Mouse (Mus musculus) heart, embryonic 13.5 days (tissue): ENCODE measurements around the gene Zdhhc1. TPM values are rescaled to one million over a fixed set of nuclear protein-coding genes. Genes with fewer than 3 reads are reported as not detected.

Experiments
- ATAC-seq: fragments of 200-750 bp; cut with Nextera tagmentation; 2 replicates; pipeline ENCODE4 v1.8.0; 2017; ENCODE audit warnings: moderate TSS enrichment; ENCODE audit not compliant: insufficient number of reproducible peaks, low FRiP score, low TSS enrichment; ENCODE audit errors: extremely low read depth
- H3K27ac ChIP-seq: fragments of 300-500 bp; sonication (generic); replicated peaks from 2 replicates; pipeline ENCODE4 v1.5.1; 2015; ENCODE audit warnings: moderate library complexity, mild to moderate bottlenecking, inconsistent platforms
- H3K27me3 ChIP-seq: fragments of 300-500 bp; sonication (generic); replicated peaks from 2 replicates; pipeline ENCODE4 v1.6.1; 2015; ENCODE audit warnings: mild to moderate bottlenecking, inconsistent platforms
- H3K36me3 ChIP-seq: fragments of 300-500 bp; sonication (generic); 2 replicates; pipeline ENCODE4 v1.6.1; 2015; ENCODE audit warnings: mild to moderate bottlenecking, inconsistent platforms
- H3K4me1 ChIP-seq: fragments of 300-500 bp; sonication (generic); 2 replicates; pipeline ENCODE4 v1.6.1; 2015; ENCODE audit warnings: inconsistent platforms
- H3K4me2 ChIP-seq: fragments of 300-500 bp; sonication (generic); 2 replicates; pipeline ENCODE4 v1.6.1; 2015; ENCODE audit warnings: inconsistent platforms, mild to moderate bottlenecking, moderate library complexity
- H3K4me3 ChIP-seq: fragments of 300-500 bp; sonication (generic); 2 replicates; pipeline ENCODE4 v1.5.1; 2015; ENCODE audit warnings: moderate library complexity, mild to moderate bottlenecking, inconsistent platforms
- H3K9ac ChIP-seq: fragments of 300-500 bp; sonication (generic); 2 replicates; pipeline ENCODE4 v1.6.1; 2015; ENCODE audit warnings: inconsistent platforms, mild to moderate bottlenecking, moderate library complexity
- H3K9me3 ChIP-seq: fragments of 300-500 bp; sonication (generic); 2 replicates; pipeline ENCODE4 v1.6.1; 2016; ENCODE audit warnings: inconsistent platforms
- WGBS: fragments of 180-500 bp; shearing (Covaris S2); methylation state at CpG from one replicate; pipeline ENCODE4 v1.1.7; 2015; ENCODE audit warnings: mixed read lengths; 5-methylcytosine and 5-hydroxymethylcytosine counted together
- polyA plus RNA-seq: library from polyadenylated mRNA; unstranded; fragments of >200 nt; fragmentation: Nextera tagmentation; extraction: Ambion mirVana; gene quantifications from 2 replicates; pipeline ENCODE4 v1.2.1, GENCODE M21; 2015

Gene Zdhhc1
- polyA plus RNA-seq, 1 experiment from 2014 or later: 22.3 TPM

- H3K9me3 ChIP-seq: no peaks in the 10 kb centered on the region
- peaks cover 7% of the 10 kb centered on the region for H3K36me3 ChIP-seq
- no peak overlapping the region for H3K27ac ChIP-seq
- H3K4me2 ChIP-seq: no peak overlapping the region
- peaks cover 11% of the 10 kb centered on the region for H3K4me1 ChIP-seq
- no peak for ATAC-seq
- H3K4me3 ChIP-seq: no peak overlapping the region
- 51% methylated on average over 1 of the region's 1 CpGs for WGBS
- H3K9ac ChIP-seq: no peak overlapping the region
- H3K27me3 ChIP-seq: no peaks in the 10 kb centered on the region
Observed at GRCm38 (mm10) chr8:105489281-105489680, 7.4 kb downstream of the Zdhhc1 start.

DNA sequence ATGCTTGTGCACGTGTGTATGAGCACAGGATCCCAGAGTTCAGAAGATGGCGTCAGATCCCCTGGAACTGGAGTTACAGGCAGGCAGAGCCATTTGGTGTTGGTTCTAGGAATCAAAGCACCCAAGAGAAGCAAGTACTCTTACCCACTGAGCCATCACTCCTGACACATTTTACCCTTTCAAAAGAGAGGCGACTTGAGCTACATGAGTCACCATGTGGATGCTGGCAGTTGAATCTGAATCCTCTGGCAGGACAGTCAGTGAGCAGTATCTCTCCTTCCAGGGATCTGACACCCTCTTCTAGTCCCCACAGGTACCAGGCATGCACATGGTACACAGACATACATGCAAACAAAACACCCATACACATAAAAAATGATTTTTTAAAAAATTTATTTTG lies 8.6 kb downstream of the Zdhhc1 start:
- Histone ChIP-seq H3K9me3 (no peaks in the 10 kb centered on the region), H3K27ac (no peak overlapping the region), H3K4me2 (no peak overlapping the region), H3K9ac (no peak overlapping the region), H3K4me3 (no peak overlapping the region), H3K4me1 (peaks cover 11% of the 10 kb centered on the region), H3K36me3 (peaks cover 7% of the 10 kb centered on the region), H3K27me3 (no peaks in the 10 kb centered on the region)
- no peak for ATAC-seq
- 64% methylated on average over 3 of the region's 3 CpGs for WGBS

DNA sequence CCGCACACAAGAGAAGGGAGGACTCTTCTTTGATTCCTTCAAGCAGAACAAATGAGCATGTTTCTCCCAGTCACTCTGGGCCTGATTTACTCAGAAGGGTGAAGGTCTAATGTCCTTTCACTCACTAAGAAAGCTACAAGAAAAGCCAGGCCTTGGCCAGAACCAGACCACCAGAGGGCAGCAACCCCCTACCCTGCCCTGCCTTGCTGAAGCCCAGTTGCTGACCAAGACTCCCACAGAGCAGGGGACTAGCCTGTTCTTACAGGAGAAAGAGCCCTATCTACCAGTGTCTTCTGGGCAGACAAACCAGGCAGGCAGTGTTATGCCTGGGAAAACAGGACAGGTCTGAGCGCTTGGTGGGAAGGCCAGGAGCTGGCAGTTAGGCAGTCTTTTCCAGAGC lies 12.3 kb downstream of the Zdhhc1 start:
- Histone ChIP-seq H3K27me3 (no peaks in the 10 kb centered on the region), H3K27ac (no peak overlapping the region), H3K4me1 (peaks cover 18% of the 10 kb centered on the region), H3K9ac (no peak overlapping the region), H3K9me3 (no peaks in the 10 kb centered on the region), H3K4me3 (no peak overlapping the region), H3K4me2 (no peak overlapping the region), H3K36me3 (peaks cover 16% of the 10 kb centered on the region)
- WGBS: 30% methylated on average over 2 of the region's 2 CpGs
- no peak for ATAC-seq

- peaks cover 16% of the 10 kb centered on the region for H3K36me3 ChIP-seq
- peaks cover 20% of the 10 kb centered on the region for H3K4me1 ChIP-seq
- no peaks in the 10 kb centered on the region for H3K27me3 ChIP-seq
- WGBS: 53% methylated on average over 3 of the region's 3 CpGs
- ATAC-seq: no peak
- H3K4me2 ChIP-seq: no peak overlapping the region
- no peak overlapping the region for H3K9ac ChIP-seq
- no peak overlapping the region for H3K27ac ChIP-seq
- no peak overlapping the region for H3K4me3 ChIP-seq
- H3K9me3 ChIP-seq: no peaks in the 10 kb centered on the region
Observed at GRCm38 (mm10) chr8:105484030-105484368, 12.7 kb downstream of the Zdhhc1 start.

DNA sequence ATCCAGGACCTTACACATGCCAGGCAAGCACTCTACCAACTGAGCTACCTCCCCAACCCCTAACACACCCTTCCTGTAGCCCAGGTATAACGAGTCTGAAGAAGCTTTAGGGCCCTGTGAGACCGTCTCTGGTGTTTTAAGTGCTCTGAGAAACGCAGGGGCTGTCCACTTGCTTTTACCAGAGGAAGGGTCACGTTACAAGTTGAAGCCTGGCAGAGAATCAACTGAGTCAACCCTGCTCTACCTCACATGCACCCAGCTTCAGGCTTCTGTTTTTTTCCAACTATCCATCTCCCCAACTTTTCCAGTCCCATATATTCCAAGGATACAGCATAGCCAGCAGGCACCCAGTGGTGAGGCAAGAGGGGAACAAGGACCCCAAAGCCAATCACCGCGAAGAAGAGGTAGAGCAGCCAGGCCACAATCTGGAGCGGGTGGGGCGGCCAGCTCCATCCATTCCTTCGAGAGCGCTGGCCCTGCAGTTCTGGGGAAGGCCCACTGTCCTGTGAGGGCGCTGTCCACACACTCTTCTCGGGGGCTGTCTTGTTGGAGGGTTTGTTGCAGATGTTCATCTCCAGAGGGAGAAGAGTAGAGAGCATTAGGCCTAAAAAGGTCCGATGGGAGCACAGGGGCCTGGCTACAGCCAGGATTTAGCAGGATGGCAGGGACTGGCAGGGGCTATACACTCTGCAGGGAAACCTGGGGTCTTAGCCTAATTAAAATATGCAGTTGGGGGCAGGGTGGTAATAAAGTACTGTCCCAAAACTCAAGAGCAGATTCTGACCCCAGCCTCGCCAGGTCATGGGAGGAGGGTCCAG lies 13.3 kb downstream of the Zdhhc1 start:
- H3K4me1 ChIP-seq: peaks cover 23% of the 10 kb centered on the region

DNA sequence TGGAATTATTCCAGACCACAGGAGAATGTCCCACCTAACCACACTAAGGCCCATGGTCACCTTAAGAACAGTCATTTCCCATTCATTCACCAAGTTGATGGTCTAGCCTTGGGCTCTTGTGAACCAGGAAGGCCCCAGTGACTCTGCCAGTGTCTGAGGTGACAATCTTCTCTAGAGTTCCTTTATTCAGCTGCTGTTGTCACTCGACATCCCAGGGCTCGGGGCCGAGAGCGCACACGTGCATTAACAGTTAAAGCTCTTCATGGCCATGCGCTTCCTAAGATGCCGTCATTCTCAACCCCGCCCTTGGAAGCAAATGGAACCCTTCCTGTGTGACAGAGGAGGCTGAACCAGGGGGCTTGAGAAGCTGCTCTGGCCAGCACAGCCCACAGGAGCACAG lies 14.6 kb downstream of the Zdhhc1 start:
- Histone ChIP-seq H3K9me3 (no peaks in the 10 kb centered on the region), H3K36me3 (peaks cover 20% of the 10 kb centered on the region)
- WGBS: 73% methylated on average over 8 of the region's 8 CpGs

More for the DNA sequence above, 13.3 kb downstream of the Zdhhc1 start:
- Histone ChIP-seq H3K4me3 (no peak overlapping the region), H3K4me2 (no peak overlapping the region), H3K9ac (no peak overlapping the region), H3K27ac (no peak overlapping the region), H3K27me3 (no peaks in the 10 kb centered on the region), H3K9me3 (no peaks in the 10 kb centered on the region), H3K36me3 (peaks cover 19% of the 10 kb centered on the region)
- 37% methylated on average over 14 of the region's 14 CpGs for WGBS
- no peak for ATAC-seq

DNA sequence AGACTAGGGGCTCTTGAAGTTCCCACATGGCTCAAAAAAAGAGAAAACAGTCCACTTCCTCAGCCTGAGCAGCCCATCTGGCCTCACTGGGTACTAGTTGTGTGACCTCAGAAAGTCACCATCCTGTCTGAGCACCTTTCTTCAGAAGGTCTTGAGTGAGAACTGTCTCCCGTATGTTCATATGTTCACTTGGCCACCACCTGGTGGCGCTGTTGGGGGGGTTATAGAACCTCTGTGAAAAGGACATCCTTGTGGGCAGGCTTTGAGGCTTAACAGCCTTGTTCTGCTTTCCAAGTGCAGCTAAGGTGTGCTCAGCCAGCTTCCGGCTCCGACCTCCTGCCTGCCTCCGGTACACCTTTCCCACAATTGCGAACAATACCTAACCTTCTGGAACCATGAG lies 15.2 kb downstream of the Zdhhc1 start:
- peak overlapping the region; percentile 67 for H3K27ac ChIP-seq
- H3K36me3 ChIP-seq: peaks cover 20% of the 10 kb centered on the region
- H3K9me3 ChIP-seq: no peaks in the 10 kb centered on the region
- WGBS: 76% methylated on average over 6 of the region's 6 CpGs
- H3K27me3 ChIP-seq: no peaks in the 10 kb centered on the region
- H3K9ac ChIP-seq: peak overlapping the region; percentile 50; the same call in 1 of the 2 replicates
- H3K4me2 ChIP-seq: no peak overlapping the region
- no peak for ATAC-seq
- no peak overlapping the region for H3K4me3 ChIP-seq
- H3K4me1 ChIP-seq: peaks cover 42% of the 10 kb centered on the region

More for the DNA sequence above, 14.6 kb downstream of the Zdhhc1 start:
- no peak overlapping the region for H3K4me3 ChIP-seq
- peaks cover 36% of the 10 kb centered on the region for H3K4me1 ChIP-seq
- H3K27ac ChIP-seq: no peak overlapping the region
- no peak for ATAC-seq
- no peak overlapping the region for H3K4me2 ChIP-seq
- no peaks in the 10 kb centered on the region for H3K27me3 ChIP-seq
- H3K9ac ChIP-seq: no peak overlapping the region

GRCm38 (mm10) chr8:105481013-105481412 lies 15.7 kb downstream of the Zdhhc1 start:
- Histone ChIP-seq H3K9me3 (no peaks in the 10 kb centered on the region), H3K36me3 (peaks cover 21% of the 10 kb centered on the region), H3K27ac (peak overlapping the region; percentile 67), H3K4me1 (peaks cover 42% of the 10 kb centered on the region), H3K27me3 (peaks cover 3% of the 10 kb centered on the region; the same call in 1 of the 2 replicates), H3K4me2 (no peak overlapping the region), H3K9ac (peak overlapping the region; percentile 50; the same call in 1 of the 2 replicates), H3K4me3 (no peak overlapping the region)
- WGBS: 23% methylated on average over 2 of the region's 2 CpGs
- ATAC-seq: no peak

GRCm38 (mm10) chr8:105477792-105478191 lies 18.9 kb downstream of the Zdhhc1 start:
- H3K9ac ChIP-seq: no peak overlapping the region
- no peak overlapping the region for H3K4me2 ChIP-seq
- peaks cover 65% of the 10 kb centered on the region for H3K4me1 ChIP-seq
- peaks cover 23% of the 10 kb centered on the region for H3K36me3 ChIP-seq
- peak overlapping the region; percentile 34 for H3K27ac ChIP-seq
- peaks cover 22% of the 10 kb centered on the region for H3K27me3 ChIP-seq
- no peak overlapping the region for H3K4me3 ChIP-seq
- 31% methylated on average over 3 of the region's 3 CpGs for WGBS
- no peak for ATAC-seq
- no peaks in the 10 kb centered on the region for H3K9me3 ChIP-seq

DNA sequence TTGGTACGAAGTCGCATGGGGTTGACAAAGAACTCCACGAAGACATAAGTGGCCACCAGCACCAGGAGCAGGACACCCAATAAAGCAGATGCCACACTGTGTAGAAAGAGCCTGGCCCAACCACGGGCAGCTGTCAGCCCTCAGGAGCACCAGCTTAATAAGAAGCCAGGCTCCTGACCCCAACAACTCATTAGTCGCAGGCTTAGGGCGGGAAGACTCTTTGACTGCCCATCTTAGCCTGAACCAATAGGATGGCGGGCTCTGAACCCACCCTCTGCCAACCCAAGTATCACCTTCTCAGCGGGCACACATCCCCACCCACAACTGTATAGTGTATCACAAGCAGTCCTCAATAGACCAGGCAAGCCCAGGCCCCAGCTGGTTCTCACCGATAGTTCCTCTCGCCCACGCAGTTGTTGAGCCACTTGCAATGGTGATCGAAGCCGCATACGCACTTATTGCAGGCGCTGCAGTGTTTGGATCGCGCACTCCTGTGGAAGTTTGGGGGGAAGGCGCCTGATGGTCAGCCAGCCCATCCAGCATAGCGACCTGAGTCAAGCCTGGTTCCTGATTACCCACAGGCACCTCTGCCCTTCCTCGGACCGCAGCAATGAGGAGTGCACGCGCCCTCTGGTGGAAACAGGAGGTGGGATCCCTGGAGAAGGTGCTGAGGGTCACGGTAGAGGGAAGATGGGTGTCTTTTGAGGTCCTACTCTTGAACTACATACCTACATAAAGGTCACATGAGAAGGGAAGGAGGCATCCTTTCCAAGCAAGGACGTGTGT lies 19.9 kb downstream of the Zdhhc1 start:
- Histone ChIP-seq H3K4me1 (peaks cover 75% of the 10 kb centered on the region), H3K4me3 (no peak overlapping the region), H3K4me2 (0 out of 2 replicates have a peak overlapping the region, but pooled peaks have one; percentile 19), H3K27ac (peak overlapping the region; percentile 34; the same call in 1 of the 2 replicates), H3K36me3 (peaks cover 18% of the 10 kb centered on the region), H3K9me3 (no peaks in the 10 kb centered on the region), H3K9ac (peak overlapping the region; percentile 41; the same call in 1 of the 2 replicates), H3K27me3 (peaks cover 32% of the 10 kb centered on the region)
- 43% methylated on average over 25 of the region's 25 CpGs for WGBS
- no peak for ATAC-seq

DNA sequence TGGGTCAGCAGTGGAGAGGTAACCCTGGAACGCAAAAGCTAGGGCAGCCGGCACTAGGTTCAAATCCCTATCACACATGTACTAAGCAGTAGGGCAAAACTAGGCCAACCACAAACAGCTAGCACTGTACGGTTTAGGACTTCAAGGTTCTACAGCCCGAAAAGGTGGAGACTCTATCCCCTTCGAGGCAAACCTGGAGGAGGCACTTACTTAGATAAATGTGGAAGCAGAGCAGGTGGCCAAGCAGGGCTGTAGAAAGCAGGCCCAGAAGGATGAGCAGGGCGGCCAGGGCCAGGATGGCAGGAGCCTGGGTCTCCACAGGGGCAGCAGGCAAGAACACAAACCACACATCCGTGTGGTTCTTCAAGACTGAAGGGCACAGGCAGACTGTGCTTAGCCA lies 20.5 kb downstream of the Zdhhc1 start:
- Histone ChIP-seq H3K9ac (no peak overlapping the region), H3K36me3 (peaks cover 14% of the 10 kb centered on the region), H3K4me1 (peaks cover 74% of the 10 kb centered on the region), H3K27ac (no peak overlapping the region), H3K4me2 (no peak overlapping the region), H3K27me3 (peaks cover 33% of the 10 kb centered on the region), H3K4me3 (no peak overlapping the region), H3K9me3 (no peaks in the 10 kb centered on the region)
- WGBS: 79% methylated on average over 7 of the region's 7 CpGs
- ATAC-seq: no peak
